Mouse (Mus musculus): Measurements from ENCODE around the gene Rcan1.

DNA sequence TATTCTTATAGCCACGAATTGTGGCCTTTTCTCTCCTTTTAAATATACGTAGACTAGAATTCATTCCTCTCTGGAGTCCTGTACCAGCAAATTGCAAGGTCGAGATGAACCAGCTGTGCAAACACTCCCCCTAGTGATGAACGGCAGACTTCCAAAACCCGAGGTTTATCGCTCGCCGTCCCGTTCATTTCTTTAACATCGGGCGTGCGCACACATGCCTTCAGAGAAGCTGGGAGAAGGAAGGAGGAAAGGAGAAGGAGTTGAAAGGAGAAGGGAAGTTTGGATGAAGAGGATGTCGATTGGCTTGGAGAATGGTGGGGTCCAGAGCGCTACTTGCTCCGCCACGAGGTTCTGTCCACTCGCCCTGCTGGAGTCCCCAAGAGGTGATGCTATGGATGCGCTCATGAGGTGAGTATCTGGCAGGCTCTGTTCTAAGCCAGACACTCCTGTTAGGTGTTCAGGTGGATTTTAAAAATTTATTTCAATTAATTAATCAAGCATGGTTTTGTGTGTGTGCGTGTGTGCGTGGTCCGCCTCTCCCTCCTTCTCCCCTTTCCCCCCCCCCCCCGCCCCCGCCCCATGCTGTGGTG, 8.0 kb upstream of the Rcan1 start:
- peak; percentile 40; the same call in 1 of the 2 replicates for TF ChIP-seq CTCF (IDR thresholded peaks at IDR 0.05; ENCODE audit: borderline replicate concordance, insufficient read depth, low read depth, low read length)
- no peak for TF ChIP-seq POLR2A (IDR thresholded peaks at IDR 0.05; ENCODE audit: borderline replicate concordance, insufficient read depth, low read length)
